Mouse (Mus musculus): ENCODE measurements around the gene Amh.
"Not testable (repeated sequence)": the region's sequence is repeated elsewhere in the genome, so short reads cannot be mapped to it uniquely, and the experiment has no call there.

GRCm38 (mm10) chr10:80817955-80818354 is 12.9 kb downstream of the Amh start:
- not testable (repeated sequence) for TF ChIP-seq EP300 (IDR thresholded peaks at IDR 0.05; ENCODE audit: low read depth)
- peak; percentile 56 for TF ChIP-seq CTCF (IDR thresholded peaks at IDR 0.05; ENCODE audit: low read depth)
